Comparison of ENCODE assay signal across 13 mouse cellular contexts in genomic region chr2:30965627-30966026, GRCm38 (mm10). TPM values are rescaled to one million over a fixed set of nuclear protein-coding genes. Genes with fewer than 3 reads are reported as not detected.
DNase-seq lines count a peak whose midpoint lies in the region; ATAC-seq lines count a peak whose summit lies in the region.
"Had no signal": no experiment of that assay in that cellular context is flagged by ENCODE, and none has a peak within 500 bp of the region (broad histone marks: within the 10 kb centered on the region; RNA-seq: fewer than 3 reads in every experiment).

No protein-coding gene starts in this region.

- no peaks in the 10 kb centered on the region for H3K9me3 ChIP-seq in embryonic facial prominence, embryonic 13.5 days
- no peaks in the 10 kb centered on the region for H3K9me3 ChIP-seq in embryonic facial prominence, embryonic 10.5 days
- H3K9me3 ChIP-seq in limb, embryonic 12.5 days = peaks cover 5% of the 10 kb centered on the region; the same call in 1 of the 2 replicates
- no peaks in the 10 kb centered on the region for H3K9me3 ChIP-seq in limb, embryonic 10.5 days (replicated peaks)
- H3K9me3 ChIP-seq in embryonic facial prominence, embryonic 14.5 days (ENCODE audit: control insufficient read depth, low read length) = no peaks in the 10 kb centered on the region

- no peak for DNase-seq in embryonic facial prominence, embryonic 10.5 days (ENCODE audit: low spot score)
- no peak for DNase-seq in limb, embryonic 10.5 days (ENCODE audit: low spot score)
- DNase-seq in embryonic facial prominence, embryonic 14.5 days (ENCODE audit: low spot score) = no peak
- DNase-seq in adrenal gland, adult 2 months = no peak
- no peak for DNase-seq in spleen, postnatal 10 days (ENCODE audit: low spot score in 2 of 2)
- DNase-seq: cerebellum, adult 8-10 months; kidney, postnatal 25 days; thymus, postnatal 36 days had no signal

- no peak overlapping the region for H3K27ac ChIP-seq in embryonic facial prominence, embryonic 13.5 days
- no peak overlapping the region for H3K27ac ChIP-seq in embryonic facial prominence, embryonic 10.5 days (replicated peaks)
- H3K27ac ChIP-seq in limb, embryonic 12.5 days = no peak overlapping the region
- H3K27ac ChIP-seq in limb, embryonic 10.5 days = no peak overlapping the region
- no peak overlapping the region for H3K27ac ChIP-seq in embryonic facial prominence, embryonic 14.5 days (replicated peaks; ENCODE audit: low read depth, low read length)
- peak overlapping the region; percentile 50 for H3K27ac ChIP-seq in macrophage

- H3K79me2 ChIP-seq in macrophage (ENCODE audit: inconsistent target) = peaks cover 53% of the 10 kb centered on the region

- no peak for ATAC-seq in embryonic facial prominence, embryonic 13.5 days (ENCODE audit: insufficient number of reproducible peaks, insufficient read depth, low FRiP score, low TSS enrichment, low read depth)
- no peak for ATAC-seq in limb, embryonic 12.5 days (ENCODE audit: insufficient number of reproducible peaks, insufficient read depth, low FRiP score, low TSS enrichment, low read depth)
- no peak for ATAC-seq in embryonic facial prominence, embryonic 14.5 days (ENCODE audit: low read depth)
- ATAC-seq: Patski had no signal

- no peak overlapping the region for H3K9ac ChIP-seq in embryonic facial prominence, embryonic 13.5 days
- H3K9ac ChIP-seq in limb, embryonic 12.5 days (replicated peaks) = no peak overlapping the region
- no peak overlapping the region for H3K9ac ChIP-seq in embryonic facial prominence, embryonic 14.5 days (ENCODE audit: low read depth, low read length)

- peaks cover 28% of the 10 kb centered on the region for H3K4me1 ChIP-seq in embryonic facial prominence, embryonic 13.5 days
- H3K4me1 ChIP-seq in embryonic facial prominence, embryonic 10.5 days = peaks cover 19% of the 10 kb centered on the region
- peaks cover 21% of the 10 kb centered on the region for H3K4me1 ChIP-seq in limb, embryonic 12.5 days (replicated peaks)
- H3K4me1 ChIP-seq in limb, embryonic 10.5 days = peaks cover 27% of the 10 kb centered on the region
- H3K4me1 ChIP-seq in embryonic facial prominence, embryonic 14.5 days (ENCODE audit: control insufficient read depth, insufficient read depth, low read length) = peaks cover 10% of the 10 kb centered on the region

- no peak overlapping the region for H3K4me3 ChIP-seq in embryonic facial prominence, embryonic 13.5 days
- no peak overlapping the region for H3K4me3 ChIP-seq in embryonic facial prominence, embryonic 10.5 days
- 0 out of 2 replicates have a peak overlapping the region, but pooled peaks have one; percentile 98 for H3K4me3 ChIP-seq in limb, embryonic 12.5 days (replicated peaks)
- no peak overlapping the region for H3K4me3 ChIP-seq in limb, embryonic 10.5 days
- H3K4me3 ChIP-seq in embryonic facial prominence, embryonic 14.5 days (ENCODE audit: low read depth, low read length) = peak overlapping the region; percentile 96; the same call in 1 of the 2 replicates
- no peak overlapping the region for H3K4me3 ChIP-seq in macrophage (ENCODE audit: inconsistent target)

- H3K4me2 ChIP-seq in embryonic facial prominence, embryonic 13.5 days = peak overlapping the region; percentile 93; the same call in 1 of the 2 replicates
- 0 out of 2 replicates have a peak overlapping the region, but pooled peaks have one; percentile 93 for H3K4me2 ChIP-seq in limb, embryonic 12.5 days
- no peak overlapping the region for H3K4me2 ChIP-seq in embryonic facial prominence, embryonic 14.5 days (ENCODE audit: low read depth, low read length)

- no peaks in the 10 kb centered on the region for H3K27me3 ChIP-seq in embryonic facial prominence, embryonic 13.5 days
- H3K27me3 ChIP-seq in embryonic facial prominence, embryonic 10.5 days (replicated peaks; ENCODE audit: low read depth, poor library complexity, severe bottlenecking) = no peaks in the 10 kb centered on the region
- no peaks in the 10 kb centered on the region for H3K27me3 ChIP-seq in limb, embryonic 12.5 days
- H3K27me3 ChIP-seq in limb, embryonic 10.5 days (ENCODE audit: low read depth, poor library complexity, severe bottlenecking) = no peaks in the 10 kb centered on the region
- no peaks in the 10 kb centered on the region for H3K27me3 ChIP-seq in embryonic facial prominence, embryonic 14.5 days (replicated peaks; ENCODE audit: control insufficient read depth, insufficient read depth, low read length)
- H3K27me3 ChIP-seq: Patski had no signal

- WGBS in embryonic facial prominence, embryonic 13.5 days = 93% methylated on average over 8 of the region's 8 CpGs
- WGBS in embryonic facial prominence, embryonic 10.5 days = 96% methylated on average over 8 of the region's 8 CpGs
- WGBS in limb, embryonic 12.5 days = 95% methylated on average over 8 of the region's 8 CpGs
- WGBS in limb, embryonic 10.5 days = 93% methylated on average over 8 of the region's 8 CpGs
- 90% methylated on average over 8 of the region's 8 CpGs for WGBS in embryonic facial prominence, embryonic 14.5 days
- 19% methylated on average over 8 of the region's 8 CpGs for WGBS in macrophage (ENCODE audit: missing documents)

- H3K36me3 ChIP-seq in embryonic facial prominence, embryonic 13.5 days = peaks cover 54% of the 10 kb centered on the region
- H3K36me3 ChIP-seq in embryonic facial prominence, embryonic 10.5 days (replicated peaks) = peaks cover 69% of the 10 kb centered on the region
- peaks cover 62% of the 10 kb centered on the region for H3K36me3 ChIP-seq in limb, embryonic 12.5 days
- H3K36me3 ChIP-seq in limb, embryonic 10.5 days = peaks cover 69% of the 10 kb centered on the region
- H3K36me3 ChIP-seq in embryonic facial prominence, embryonic 14.5 days (ENCODE audit: control insufficient read depth, insufficient read depth, low read length) = peaks cover 45% of the 10 kb centered on the region
- H3K36me3 ChIP-seq in macrophage (ENCODE audit: inconsistent target) = peaks cover 43% of the 10 kb centered on the region

RNA-seq across cellular contexts. Expression of gene Tor1a, which starts 2.1 kb away (rescaled TPM):
- 80.0 and 85.2 TPM in 2 replicates for polyA plus RNA-seq in embryonic facial prominence, embryonic 13.5 days (2015; fragmentation: Nextera tagmentation; extraction: Ambion mirVana)
- 81.6 and 85.6 TPM in 2 replicates for polyA plus RNA-seq in embryonic facial prominence, embryonic 10.5 days (2016; fragmentation: Nextera tagmentation; extraction: Ambion mirVana)
- polyA plus RNA-seq in limb, embryonic 12.5 days (2016; fragmentation: Nextera tagmentation; extraction: Ambion mirVana) = 84.3 and 88.0 TPM in 2 replicates
- polyA plus RNA-seq in limb, embryonic 10.5 days (2016; fragmentation: Nextera tagmentation; extraction: Ambion mirVana) = 76.7 and 77.7 TPM in 2 replicates
- polyA plus RNA-seq in embryonic facial prominence, embryonic 14.5 days (2014; fragmentation: Nextera tagmentation; extraction: Ambion mirVana) = 68.3 and 68.8 TPM in 2 replicates
- 10 to 100 TPM; 21.9 to 72.0 (median 42.5) TPM for total RNA-seq in macrophage (2018; cell fraction: chromatin; rRNA removed)
- total RNA-seq in macrophage (2018; cell fraction: cytosol; rRNA removed) = 10 to 100 TPM; 23.3 to 54.9 (median 39.8) TPM
- 10 to 100 TPM; 21.4 to 66.4 (median 40.2) TPM for total RNA-seq in macrophage (2018; cell fraction: nucleus; rRNA removed)
- 34.9 to 50.0 TPM (median 42.9 TPM) in 3 replicates for polyA plus RNA-seq in macrophage (2018)
- 10 to 100 TPM; 33.5 to 37.5 TPM for total RNA-seq in adrenal gland, adult 2 months (2021)
- polyA plus RNA-seq in adrenal gland, adult 2 months (2012; rRNA removed) = 57.0 and 60.9 TPM in 2 replicates

RNA-seq across cellular contexts. Expression of gene Tor1b, which starts 12.9 kb away (rescaled TPM):
- polyA plus RNA-seq in embryonic facial prominence, embryonic 13.5 days (2015; fragmentation: Nextera tagmentation; extraction: Ambion mirVana) = 37.2 and 37.6 TPM in 2 replicates
- 24.7 and 25.0 TPM in 2 replicates for polyA plus RNA-seq in embryonic facial prominence, embryonic 10.5 days (2016; fragmentation: Nextera tagmentation; extraction: Ambion mirVana)
- polyA plus RNA-seq in limb, embryonic 12.5 days (2016; fragmentation: Nextera tagmentation; extraction: Ambion mirVana) = 30.7 and 32.0 TPM in 2 replicates
- 26.7 and 27.6 TPM in 2 replicates for polyA plus RNA-seq in limb, embryonic 10.5 days (2016; fragmentation: Nextera tagmentation; extraction: Ambion mirVana)
- 41.3 and 41.8 TPM in 2 replicates for polyA plus RNA-seq in embryonic facial prominence, embryonic 14.5 days (2014; fragmentation: Nextera tagmentation; extraction: Ambion mirVana)
- total RNA-seq in macrophage (2018; cell fraction: chromatin; rRNA removed) = 10 to 100 TPM; 15.1 to 39.8 (median 28.1) TPM
- 10 to 100 TPM; 15.7 to 34.4 (median 24.2) TPM for total RNA-seq in macrophage (2018; cell fraction: cytosol; rRNA removed)
- 10 to 100 TPM; 24.7 to 60.3 (median 38.2) TPM for total RNA-seq in macrophage (2018; cell fraction: nucleus; rRNA removed)
- 10.8 to 29.9 TPM (median 25.4 TPM) in 3 replicates for polyA plus RNA-seq in macrophage (2018)
- 10 to 100 TPM; 49.6 to 51.2 TPM for total RNA-seq in adrenal gland, adult 2 months (2021)
- 61.7 and 81.7 TPM in 2 replicates for polyA plus RNA-seq in adrenal gland, adult 2 months (2012; rRNA removed)

RNA-seq across cellular contexts. Expression of gene BC005624, which starts 16.4 kb away (rescaled TPM):
- 64.2 and 70.1 TPM in 2 replicates for polyA plus RNA-seq in embryonic facial prominence, embryonic 13.5 days (2015; fragmentation: Nextera tagmentation; extraction: Ambion mirVana)
- polyA plus RNA-seq in embryonic facial prominence, embryonic 10.5 days (2016; fragmentation: Nextera tagmentation; extraction: Ambion mirVana) = 54.3 and 57.4 TPM in 2 replicates
- 55.9 and 57.8 TPM in 2 replicates for polyA plus RNA-seq in limb, embryonic 12.5 days (2016; fragmentation: Nextera tagmentation; extraction: Ambion mirVana)
- 47.1 and 50.5 TPM in 2 replicates for polyA plus RNA-seq in limb, embryonic 10.5 days (2016; fragmentation: Nextera tagmentation; extraction: Ambion mirVana)
- 46.7 and 48.1 TPM in 2 replicates for polyA plus RNA-seq in embryonic facial prominence, embryonic 14.5 days (2014; fragmentation: Nextera tagmentation; extraction: Ambion mirVana)
- 100 to 1,000 TPM in 13 of 26 experiments, 10 to 100 TPM in 13; 50.0 to 129 (median 100.0) TPM for total RNA-seq in macrophage (2018; cell fraction: chromatin; rRNA removed)
- 10 to 100 TPM; 39.3 to 60.5 (median 47.8) TPM for total RNA-seq in macrophage (2018; cell fraction: cytosol; rRNA removed)
- 10 to 100 TPM; 41.7 to 86.9 (median 58.1) TPM for total RNA-seq in macrophage (2018; cell fraction: nucleus; rRNA removed)
- 50.3 to 111 TPM (median 71.9 TPM) in 3 replicates for polyA plus RNA-seq in macrophage (2018)
- 10 to 100 TPM; 45.3 to 50.7 TPM for total RNA-seq in adrenal gland, adult 2 months (2021)
- 5.6 and 7.8 TPM in 2 replicates for polyA plus RNA-seq in adrenal gland, adult 2 months (2012; rRNA removed)

RNA-seq across cellular contexts. Expression of gene Usp20, which starts 16.5 kb away (rescaled TPM):
- polyA plus RNA-seq in embryonic facial prominence, embryonic 13.5 days (2015; fragmentation: Nextera tagmentation; extraction: Ambion mirVana) = 23.5 and 25.6 TPM in 2 replicates
- 16.6 and 17.0 TPM in 2 replicates for polyA plus RNA-seq in embryonic facial prominence, embryonic 10.5 days (2016; fragmentation: Nextera tagmentation; extraction: Ambion mirVana)
- 18.5 and 20.6 TPM in 2 replicates for polyA plus RNA-seq in limb, embryonic 12.5 days (2016; fragmentation: Nextera tagmentation; extraction: Ambion mirVana)
- 10.9 and 18.1 TPM in 2 replicates for polyA plus RNA-seq in limb, embryonic 10.5 days (2016; fragmentation: Nextera tagmentation; extraction: Ambion mirVana)
- polyA plus RNA-seq in embryonic facial prominence, embryonic 14.5 days (2014; fragmentation: Nextera tagmentation; extraction: Ambion mirVana) = 20.9 and 21.7 TPM in 2 replicates
- total RNA-seq in macrophage (2018; cell fraction: chromatin; rRNA removed) = 10 to 100 TPM in 19 of 26 experiments, 1 to 10 TPM in 7; 3.5 to 47.7 (median 21.2) TPM
- 1 to 10 TPM; 2.4 to 6.9 (median 4.7) TPM for total RNA-seq in macrophage (2018; cell fraction: cytosol; rRNA removed)
- total RNA-seq in macrophage (2018; cell fraction: nucleus; rRNA removed) = 10 to 100 TPM in 13 of 26 experiments, 1 to 10 TPM in 13; 2.6 to 22.3 (median 10.0) TPM
- polyA plus RNA-seq in macrophage (2018) = 2.9 to 4.6 TPM (median 3.1 TPM) in 3 replicates
- total RNA-seq in adrenal gland, adult 2 months (2021) = 10 to 100 TPM; 24.2 to 38.1 TPM
- 21.1 and 32.9 TPM in 2 replicates for polyA plus RNA-seq in adrenal gland, adult 2 months (2012; rRNA removed)

RNA-seq across cellular contexts. Expression of gene Ptges, which starts 36.0 kb away (rescaled TPM):
- 15.8 and 19.8 TPM in 2 replicates for polyA plus RNA-seq in embryonic facial prominence, embryonic 13.5 days (2015; fragmentation: Nextera tagmentation; extraction: Ambion mirVana)
- 10.2 and 10.3 TPM in 2 replicates for polyA plus RNA-seq in embryonic facial prominence, embryonic 10.5 days (2016; fragmentation: Nextera tagmentation; extraction: Ambion mirVana)
- polyA plus RNA-seq in limb, embryonic 12.5 days (2016; fragmentation: Nextera tagmentation; extraction: Ambion mirVana) = 11.5 and 12.8 TPM in 2 replicates
- polyA plus RNA-seq in limb, embryonic 10.5 days (2016; fragmentation: Nextera tagmentation; extraction: Ambion mirVana) = 10.1 and 11.8 TPM in 2 replicates
- 14.9 and 17.3 TPM in 2 replicates for polyA plus RNA-seq in embryonic facial prominence, embryonic 14.5 days (2014; fragmentation: Nextera tagmentation; extraction: Ambion mirVana)
- 10 to 100 TPM in 10 of 26 experiments, 1 to 10 TPM in 16; 2.3 to 35.4 (median 8.3) TPM for total RNA-seq in macrophage (2018; cell fraction: chromatin; rRNA removed)
- total RNA-seq in macrophage (2018; cell fraction: cytosol; rRNA removed) = 10 to 100 TPM in 12 of 26 experiments, 1 to 10 TPM in 4, under 1 TPM in 10; 0.28 to 26.3 (median 7.3) TPM
- 10 to 100 TPM in 13 of 26 experiments, 1 to 10 TPM in 13; 1.6 to 58.0 (median 10.4) TPM for total RNA-seq in macrophage (2018; cell fraction: nucleus; rRNA removed)
- 0.59 to 0.80 TPM (median 0.68 TPM) in 3 replicates for polyA plus RNA-seq in macrophage (2018)
- total RNA-seq in adrenal gland, adult 2 months (2021) = 10 to 100 TPM; 25.4 to 34.1 TPM
- polyA plus RNA-seq in adrenal gland, adult 2 months (2012; rRNA removed) = 37.9 and 73.5 TPM in 2 replicates
- polyA plus RNA-seq: erythroblast, embryonic 14.5 days had no signal

Comparison
In these comparisons a context has a peak if more than half of its experiments do, and no peak if none do; other contexts are left out.
1. H3K4me3 ChIP-seq: peak in limb, embryonic 12.5 days (single experiment) and embryonic facial prominence, embryonic 14.5 days (single experiment); none in embryonic facial prominence, embryonic 13.5 days (single experiment), embryonic facial prominence, embryonic 10.5 days (single experiment), limb, embryonic 10.5 days (single experiment) and macrophage (single experiment).